Mouse (Mus musculus) spleen, adult 2 months (tissue): ENCODE data around the gene Tlk1. TPM values are rescaled to one million over a fixed set of nuclear protein-coding genes. Genes with fewer than 3 reads are reported as not detected.

ENCODE experiments used
- DNase-seq, 2 experiments: peaks; one replicate each; pipeline versions ENCODE4 v3.0.0 to v3.0.0-alpha.2; 2012 to 2021; ENCODE audit warnings: low spot score in 2 of 2, low read depth in 1 of 2
- H3K27ac ChIP-seq: fragments of 200-500 bp; 2 replicates; pipeline ENCODE4 v1.5.1; 2012; ENCODE audit warnings: low read length, inconsistent platforms; ENCODE audit not compliant: insufficient read depth
- H3K27me3 ChIP-seq: fragments of 200-500 bp; 2 replicates; pipeline ENCODE4 v1.6.1; 2012; ENCODE audit warnings: mild to moderate bottlenecking, moderate library complexity, low read length, inconsistent platforms; ENCODE audit not compliant: control insufficient read depth, insufficient read depth
- H3K36me3 ChIP-seq: fragments of 200-500 bp; 2 replicates; pipeline ENCODE4 v1.6.1; 2012; ENCODE audit warnings: mild to moderate bottlenecking, low read length, inconsistent platforms; ENCODE audit not compliant: control insufficient read depth, insufficient read depth
- H3K4me1 ChIP-seq: fragments of 200-500 bp; 2 replicates; pipeline ENCODE4 v1.6.1; 2011; ENCODE audit warnings: inconsistent platforms; ENCODE audit not compliant: control insufficient read depth, insufficient read depth, insufficient read length
- H3K4me3 ChIP-seq: fragments of 200-500 bp; 2 replicates; pipeline ENCODE4 v1.5.1; 2011; ENCODE audit warnings: mild to moderate bottlenecking, inconsistent platforms; ENCODE audit not compliant: insufficient read depth, insufficient read length; ENCODE audit errors: extremely low read depth
- CTCF ChIP-seq: fragments of 200-500 bp; IDR thresholded peaks from 2 replicates; pipeline ENCODE4 v1.5.1; 2011; ENCODE audit warnings: mild to moderate bottlenecking, inconsistent platforms; ENCODE audit not compliant: insufficient read depth, insufficient read length, insufficient replicate concordance; ENCODE audit errors: extremely low read depth
- POLR2A ChIP-seq: fragments of 200-500 bp; IDR thresholded peaks from 2 replicates; pipeline ENCODE4 v1.6.1; 2011; ENCODE audit warnings: low read depth, low read length, inconsistent platforms
- WGBS: fragments of 180-500 bp; shearing (Covaris S2); methylation state at CpG from one replicate; pipeline ENCODE4 v1.1.7; 2018; 5-methylcytosine and 5-hydroxymethylcytosine counted together
- polyA plus RNA-seq: library from polyadenylated mRNA; depleted of rRNA; stranded (reverse); fragments of >200 nt; gene quantifications from 2 replicates; pipeline ENCODE4 v1.2.3, GENCODE M21; 2012

Gene Tlk1
- polyA plus RNA-seq, 1 experiment = 8.4 TPM

DNA sequence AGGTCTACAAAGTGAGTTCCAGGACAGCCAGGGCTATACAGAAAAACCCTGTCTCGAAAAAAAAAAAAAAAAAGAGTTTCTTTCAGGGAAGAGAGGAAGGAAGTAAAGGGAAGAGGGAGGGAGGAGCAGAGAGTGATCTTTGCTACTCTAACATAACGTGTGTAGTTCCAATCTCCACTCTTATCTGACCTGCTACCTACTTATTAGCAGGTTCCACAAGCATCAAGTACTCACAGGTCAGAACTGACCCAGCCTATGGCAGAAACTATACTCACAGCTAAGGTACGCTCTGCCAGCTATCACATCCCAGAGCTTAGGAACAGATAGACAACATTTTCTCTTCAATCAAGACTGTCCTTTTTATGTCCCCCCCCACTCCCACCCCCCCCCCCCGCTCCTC lies 90.0 kb downstream of the Tlk1 start:
- Histone ChIP-seq H3K4me3 (no peak overlapping the region), H3K27me3 (no peaks in the 10 kb centered on the region), H3K4me1 (no peaks in the 10 kb centered on the region), H3K36me3 (peaks cover 21% of the 10 kb centered on the region), H3K27ac (no peak overlapping the region)
- TF ChIP-seq POLR2A = no peak
- DNase-seq = no peak
- 83% methylated on average over 4 of the region's 4 CpGs for WGBS

- H3K36me3 ChIP-seq = peaks cover 18% of the 10 kb centered on the region
- no peak overlapping the region for H3K4me3 ChIP-seq
- 86% methylated on average over 2 of the region's 2 CpGs for WGBS
- DNase-seq = no peak
- H3K27me3 ChIP-seq = no peaks in the 10 kb centered on the region
- no peaks in the 10 kb centered on the region for H3K4me1 ChIP-seq
- no peak overlapping the region for H3K27ac ChIP-seq
- TF ChIP-seq CTCF = no peak
- TF ChIP-seq POLR2A = no peak
Observed at GRCm38 (mm10) chr2:70727089-70727488, 98.4 kb downstream of the Tlk1 start.

- Histone ChIP-seq H3K27ac (no peak overlapping the region), H3K27me3 (no peaks in the 10 kb centered on the region), H3K4me3 (no peak overlapping the region), H3K36me3 (peaks cover 37% of the 10 kb centered on the region), H3K4me1 (no peaks in the 10 kb centered on the region)
- WGBS = 91% methylated on average over 9 of the region's 9 CpGs
- TF ChIP-seq CTCF (no peak), POLR2A (no peak)
- DNase-seq = no peak
Observed at GRCm38 (mm10) chr2:70723610-70724243, 101.8 kb downstream of the Tlk1 start.

GRCm38 (mm10) chr2:70710878-70711277 lies 114.7 kb downstream of the Tlk1 start:
- Histone ChIP-seq H3K27me3 (no peaks in the 10 kb centered on the region), H3K36me3 (peaks cover 12% of the 10 kb centered on the region), H3K4me3 (no peak overlapping the region), H3K27ac (no peak overlapping the region), H3K4me1 (no peaks in the 10 kb centered on the region)
- 92% methylated on average over 4 of the region's 4 CpGs for WGBS
- DNase-seq = no peak
- TF ChIP-seq POLR2A (no peak), CTCF (no peak)

DNA sequence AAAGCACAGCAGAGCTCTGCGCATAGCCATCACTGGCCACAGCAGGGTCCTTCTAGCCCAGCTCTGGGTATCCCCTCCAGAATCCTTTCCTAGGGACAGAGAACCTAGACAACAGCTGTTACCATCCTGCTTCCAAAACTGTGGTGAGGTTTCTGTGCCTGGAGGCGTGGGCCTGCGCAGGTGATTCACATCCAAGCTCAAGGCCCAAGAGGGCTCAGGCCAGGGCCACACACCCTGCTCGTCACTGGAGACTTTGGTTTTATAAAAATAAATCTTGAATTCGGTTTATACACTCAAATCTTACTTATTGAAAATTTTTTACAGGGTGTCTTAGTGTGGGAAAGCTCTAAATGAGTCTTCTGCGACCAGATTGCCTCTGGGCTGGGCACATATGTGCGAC lies 115.3 kb downstream of the Tlk1 start:
- no peak for TF ChIP-seq CTCF
- no peak for TF ChIP-seq POLR2A
- no peaks in the 10 kb centered on the region for H3K4me1 ChIP-seq
- peaks cover 8% of the 10 kb centered on the region for H3K36me3 ChIP-seq
- no peak for DNase-seq
- H3K27ac ChIP-seq = no peak overlapping the region
- H3K4me3 ChIP-seq = no peak overlapping the region
- WGBS = 94% methylated on average over 7 of the region's 7 CpGs
- H3K27me3 ChIP-seq = no peaks in the 10 kb centered on the region

- 88% methylated on average over 13 of the region's 13 CpGs for WGBS
- peaks cover 5% of the 10 kb centered on the region for H3K36me3 ChIP-seq
- H3K27me3 ChIP-seq = no peaks in the 10 kb centered on the region
- no peak overlapping the region for H3K4me3 ChIP-seq
- H3K4me1 ChIP-seq = no peaks in the 10 kb centered on the region; the same call in 1 of the 2 replicates
- no peak for TF ChIP-seq CTCF
- TF ChIP-seq POLR2A = no peak
- H3K27ac ChIP-seq = no peak overlapping the region
- no peak for DNase-seq
Observed at GRCm38 (mm10) chr2:70708986-70709730, 116.4 kb downstream of the Tlk1 start.

DNA sequence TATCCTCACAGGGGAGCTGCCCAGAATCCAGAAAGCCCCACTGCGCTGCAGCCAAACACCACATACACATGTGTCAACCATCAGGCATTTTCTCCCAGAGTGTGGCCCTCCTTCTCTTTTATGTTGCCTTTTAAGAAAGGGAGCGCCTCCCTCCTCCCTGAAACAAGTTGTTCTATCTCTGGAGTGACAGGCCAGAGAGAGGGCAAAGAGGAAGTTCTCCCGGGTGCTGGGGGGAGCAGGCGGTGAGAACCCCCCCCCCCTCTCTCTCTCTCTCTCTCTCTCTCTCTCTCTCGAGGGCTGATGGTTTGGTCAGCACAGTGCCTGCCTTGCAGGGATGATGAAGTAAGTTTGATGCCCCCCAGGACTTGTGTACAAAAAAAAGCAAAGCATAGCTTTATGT lies 123.1 kb downstream of the Tlk1 start:
- no peak for DNase-seq
- H3K4me1 ChIP-seq = no peaks in the 10 kb centered on the region; the same call in 1 of the 2 replicates
- H3K27me3 ChIP-seq = no peaks in the 10 kb centered on the region
- 15% methylated on average over 5 of the region's 5 CpGs for WGBS
- no peak for TF ChIP-seq POLR2A
- TF ChIP-seq CTCF = no peak
- H3K36me3 ChIP-seq = no peaks in the 10 kb centered on the region
- no peak overlapping the region for H3K27ac ChIP-seq
- H3K4me3 ChIP-seq = no peak overlapping the region
